Mouse (Mus musculus): ENCODE results near the gene Tcl1b3.
"Not testable (repeated sequence)": the region's sequence is repeated elsewhere in the genome, so short reads cannot be mapped to it uniquely, and the experiment has no call there.

GRCm38 (mm10) chr12:105144928-105145327 is 45.9 kb upstream of the Tcl1b3 start:
- not testable (repeated sequence) for TF ChIP-seq CTCF (IDR thresholded peaks at IDR 0.05; ENCODE audit: borderline replicate concordance, extremely low read depth, insufficient read depth, insufficient read length); POLR2A (IDR thresholded peaks at IDR 0.05; ENCODE audit: borderline replicate concordance, extremely low read depth, insufficient read depth, insufficient read length, poor library complexity, severe bottlenecking)
